Mouse (Mus musculus): Measurements from ENCODE around the gene Slc50a1. TPM values are rescaled to one million over a fixed set of nuclear protein-coding genes. Genes with fewer than 3 reads are reported as not detected.

The Slc50a1 gene
- 31.4 and 37.5 TPM in 2 replicates for polyA plus RNA-seq (2015; fragmentation: Nextera tagmentation; extraction: Ambion mirVana)

DNA sequence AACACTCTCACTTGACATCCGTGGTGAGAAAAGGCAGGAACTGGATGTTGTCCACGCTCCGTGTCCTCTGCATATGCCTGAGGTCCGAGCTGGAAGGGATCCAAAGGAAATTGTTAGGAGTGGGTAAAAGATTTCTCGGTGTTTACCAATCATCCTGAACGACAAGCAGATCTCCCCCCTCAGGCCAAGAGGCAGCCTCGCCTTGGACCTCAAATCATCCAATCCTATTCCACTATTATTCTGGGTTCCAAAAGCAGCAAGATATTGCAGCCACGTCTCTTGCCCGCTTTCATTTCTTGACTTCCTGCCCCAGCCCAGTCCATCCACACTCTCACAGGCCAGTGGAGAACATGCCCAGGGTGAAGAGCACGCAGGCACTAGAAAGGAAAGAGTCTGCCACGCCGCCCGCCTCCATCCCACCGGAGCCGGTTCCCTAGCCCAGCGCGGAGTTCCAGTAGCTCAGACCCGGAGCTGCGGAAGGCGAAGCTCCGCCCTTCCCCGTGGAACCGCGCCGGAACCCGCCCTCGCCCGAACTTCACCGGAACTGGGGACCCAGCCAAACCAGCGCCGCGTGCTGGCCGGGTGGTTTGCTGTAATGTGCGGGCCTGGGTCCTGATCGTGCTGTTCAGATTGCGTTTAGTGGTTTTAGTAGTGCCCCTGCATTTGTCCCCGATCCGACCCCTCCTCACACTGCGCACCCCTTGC is at the start of gene Slc50a1:
TSS of gene Slc50a1 (minus strand) at position 520 of the 705 bp plus-strand sequence.
- Histone ChIP-seq H3K36me3 (replicated peaks) (no peaks in the 10 kb centered on the region), H3K9ac (peak within 1 kb of the TSS; percentile 78), H3K4me2 (peak within 1 kb of the TSS; percentile 82), H3K27me3 (replicated peaks) (no peaks in the 10 kb centered on the region), H3K27ac (peak within 1 kb of the TSS; percentile 78), H3K4me1 (peaks cover 38% of the 10 kb centered on the region), H3K9me3 (no peaks in the 10 kb centered on the region), H3K4me3 (peak within 1 kb of the TSS; percentile 57)
- WGBS = 2% methylated on average over 39 of the region's 39 CpGs
- peak; percentile 45 for ATAC-seq (replicated peaks)

DNA sequence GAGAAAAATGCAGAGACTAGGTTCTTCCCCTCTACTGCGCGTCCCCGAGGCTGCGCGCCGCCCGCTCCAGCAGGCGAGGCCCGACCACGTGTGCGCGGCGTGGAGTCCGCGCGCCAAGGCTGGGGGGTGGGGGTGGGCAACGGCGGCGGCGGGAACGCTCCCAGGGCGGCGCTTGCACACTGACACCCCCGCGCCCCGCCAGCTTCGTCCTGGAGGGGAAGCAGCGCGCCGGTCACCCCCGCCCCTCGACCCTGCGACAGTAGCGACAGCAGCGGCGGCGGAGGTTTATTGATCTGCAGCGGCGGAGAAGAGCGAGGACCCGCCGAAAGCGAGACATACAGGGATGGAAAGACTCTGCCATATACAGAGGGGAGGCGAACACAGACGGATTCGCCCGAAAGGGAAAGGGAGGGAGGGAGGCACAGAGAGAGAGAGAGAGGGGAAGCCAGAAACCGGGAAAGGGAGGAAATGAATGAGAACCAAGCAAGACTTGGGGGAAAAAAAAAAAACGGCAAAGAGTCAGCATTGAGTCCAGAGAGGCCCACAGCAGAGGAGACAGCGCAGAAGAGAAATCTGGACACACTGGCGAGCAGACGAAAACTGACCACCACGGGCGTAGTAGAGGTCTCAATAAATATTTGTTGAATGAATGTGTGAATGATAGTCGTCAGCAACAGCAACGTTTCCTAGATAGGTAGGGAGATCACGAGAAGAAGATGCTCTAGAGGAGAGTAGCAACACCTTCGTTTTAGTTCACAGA is 49.4 kb upstream of the Slc50a1 start:
- H3K9me3 ChIP-seq = no peaks in the 10 kb centered on the region
- peaks cover 19% of the 10 kb centered on the region for H3K27me3 ChIP-seq (replicated peaks)
- peak overlapping the region; percentile 85 for H3K27ac ChIP-seq
- no peaks in the 10 kb centered on the region; the same call in 1 of the 2 replicates for H3K36me3 ChIP-seq (replicated peaks)
- WGBS = 3% methylated on average over 58 of the region's 58 CpGs
- peaks cover 64% of the 10 kb centered on the region for H3K4me1 ChIP-seq
- peak overlapping the region; percentile 84 for H3K4me2 ChIP-seq
- H3K9ac ChIP-seq = peak overlapping the region; percentile 77
- no peak for ATAC-seq (replicated peaks)
- peak overlapping the region; percentile 78 for H3K4me3 ChIP-seq

DNA sequence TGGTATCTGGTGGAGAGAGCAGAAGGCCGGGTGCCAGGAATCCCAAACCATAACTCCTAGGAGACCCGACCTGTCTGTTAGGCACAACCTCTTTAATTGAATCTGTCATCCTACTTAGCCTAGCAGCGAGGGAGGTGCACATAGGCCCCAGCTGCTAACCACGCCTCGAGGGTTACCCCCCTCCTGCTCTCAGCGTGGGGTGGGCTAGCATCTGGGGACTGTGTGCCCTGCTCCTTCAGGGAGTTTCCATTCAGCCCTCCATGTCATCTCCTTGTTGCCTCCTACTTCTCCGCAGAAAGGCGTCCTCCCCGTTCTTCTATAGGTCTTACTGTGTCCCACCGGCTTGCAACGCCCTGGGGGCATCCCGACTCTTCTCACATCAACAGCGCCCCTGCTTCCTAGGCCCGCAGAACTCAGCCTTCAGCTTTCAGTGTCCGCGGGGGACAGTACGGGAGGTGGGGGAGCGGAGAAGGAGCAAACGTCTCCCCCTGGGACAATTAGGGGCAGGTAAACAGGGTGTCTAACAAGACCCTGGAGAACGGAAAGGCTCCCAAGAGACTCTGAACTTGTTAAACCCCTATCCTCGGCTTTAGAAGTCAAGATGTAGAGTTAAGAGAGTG is 48.7 kb upstream of the Slc50a1 start:
- Histone ChIP-seq H3K27me3 (replicated peaks) (peaks cover 19% of the 10 kb centered on the region), H3K9ac (peak overlapping the region; percentile 77; the same call in 1 of the 2 replicates), H3K4me2 (peak overlapping the region; percentile 84), H3K36me3 (replicated peaks) (no peaks in the 10 kb centered on the region; the same call in 1 of the 2 replicates), H3K4me3 (peak overlapping the region; percentile 78), H3K27ac (0 out of 2 replicates have a peak overlapping the region, but pooled peaks have one; percentile 85), H3K4me1 (peaks cover 64% of the 10 kb centered on the region), H3K9me3 (no peaks in the 10 kb centered on the region)
- ATAC-seq (replicated peaks) = no peak
- 8% methylated on average over 21 of the region's 21 CpGs for WGBS

DNA sequence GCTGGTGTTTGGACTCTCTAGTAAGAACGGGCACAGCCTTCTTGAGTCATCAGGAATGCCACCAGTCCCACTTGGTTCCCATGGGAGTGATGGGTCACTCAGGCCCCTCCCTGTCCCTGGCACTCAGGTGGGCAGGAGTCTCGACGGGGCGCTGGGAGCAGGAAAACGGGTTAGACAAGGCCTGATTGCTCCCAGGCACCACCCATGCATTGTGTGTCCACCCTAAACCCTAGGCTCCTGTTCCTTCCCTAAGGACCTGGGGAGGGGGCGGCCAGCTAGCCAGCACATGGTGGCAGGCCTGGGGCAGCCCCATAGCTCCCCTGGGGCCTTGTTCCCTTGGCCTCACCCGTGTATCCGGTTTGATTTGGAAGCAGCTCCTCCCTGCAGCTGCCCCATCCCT is 47.9 kb upstream of the Slc50a1 start:
- 71% methylated on average over 8 of the region's 8 CpGs for WGBS

DNA sequence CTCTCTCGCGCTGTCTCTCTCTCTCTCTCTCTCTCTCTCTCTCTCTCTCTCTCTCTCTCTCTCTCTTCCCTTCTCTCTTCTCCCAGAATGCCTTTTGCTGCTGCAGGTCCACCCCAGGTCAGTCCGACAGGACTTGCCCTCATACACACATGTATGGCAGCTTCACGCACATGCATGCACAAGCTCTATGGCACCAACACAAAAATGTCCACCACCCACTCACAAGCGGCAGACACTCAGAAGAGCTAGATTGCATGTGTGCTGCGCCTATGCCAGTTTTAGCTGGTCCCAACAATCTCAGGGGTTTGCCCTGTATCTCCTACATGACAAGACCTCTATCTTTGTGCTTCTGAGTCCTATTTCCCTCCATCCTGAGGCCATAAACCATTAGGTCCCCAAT is 46.9 kb upstream of the Slc50a1 start:
- Histone ChIP-seq H3K4me1 (peaks cover 64% of the 10 kb centered on the region), H3K4me3 (no peak overlapping the region), H3K27me3 (replicated peaks) (peaks cover 19% of the 10 kb centered on the region), H3K4me2 (peak overlapping the region; percentile 39; the same call in 1 of the 2 replicates), H3K9ac (no peak overlapping the region), H3K27ac (peak overlapping the region; percentile 40), H3K36me3 (replicated peaks) (no peaks in the 10 kb centered on the region; the same call in 1 of the 2 replicates), H3K9me3 (no peaks in the 10 kb centered on the region)
- WGBS = 60% methylated on average over 6 of the region's 6 CpGs
- no peak for ATAC-seq (replicated peaks)

More for the DNA sequence above, 47.9 kb upstream of the Slc50a1 start:
- ATAC-seq (replicated peaks) = no peak
- no peak overlapping the region for H3K27ac ChIP-seq
- H3K4me1 ChIP-seq = peaks cover 64% of the 10 kb centered on the region
- H3K9me3 ChIP-seq = no peaks in the 10 kb centered on the region
- H3K9ac ChIP-seq = no peak overlapping the region
- peaks cover 19% of the 10 kb centered on the region for H3K27me3 ChIP-seq (replicated peaks)
- no peak overlapping the region for H3K4me2 ChIP-seq
- no peak overlapping the region for H3K4me3 ChIP-seq
- H3K36me3 ChIP-seq (replicated peaks) = no peaks in the 10 kb centered on the region; the same call in 1 of the 2 replicates

DNA sequence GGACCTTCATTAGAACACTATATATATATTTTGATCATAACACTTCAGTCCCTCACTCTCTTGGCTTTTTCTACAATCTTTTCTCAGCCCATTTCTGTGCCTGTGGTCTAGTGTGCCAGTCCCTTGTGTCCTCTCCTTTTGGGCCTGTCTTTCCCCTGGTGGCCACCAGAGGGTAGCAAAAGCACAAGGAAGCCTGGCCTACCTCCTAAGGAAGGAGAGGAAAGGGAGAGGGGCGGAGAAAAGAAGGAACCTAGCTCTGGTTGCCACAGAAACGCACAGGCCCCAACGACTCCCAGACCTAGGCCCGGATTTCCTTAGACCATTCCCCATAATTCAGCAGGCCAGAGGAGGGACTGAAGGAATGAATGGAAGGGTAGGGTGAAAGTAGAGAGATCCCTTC is 46.5 kb upstream of the Slc50a1 start:
- Histone ChIP-seq H3K4me2 (peak overlapping the region; percentile 39), H3K27me3 (replicated peaks) (peaks cover 19% of the 10 kb centered on the region), H3K4me1 (peaks cover 64% of the 10 kb centered on the region), H3K36me3 (replicated peaks) (no peaks in the 10 kb centered on the region; the same call in 1 of the 2 replicates), H3K4me3 (no peak overlapping the region; the same call in 1 of the 2 replicates), H3K9me3 (no peaks in the 10 kb centered on the region), H3K27ac (peak overlapping the region; percentile 40), H3K9ac (no peak overlapping the region)
- WGBS = 0% methylated on average over 4 of the region's 4 CpGs
- ATAC-seq (replicated peaks) = peak; percentile 19; the same call in 1 of the 2 replicates

DNA sequence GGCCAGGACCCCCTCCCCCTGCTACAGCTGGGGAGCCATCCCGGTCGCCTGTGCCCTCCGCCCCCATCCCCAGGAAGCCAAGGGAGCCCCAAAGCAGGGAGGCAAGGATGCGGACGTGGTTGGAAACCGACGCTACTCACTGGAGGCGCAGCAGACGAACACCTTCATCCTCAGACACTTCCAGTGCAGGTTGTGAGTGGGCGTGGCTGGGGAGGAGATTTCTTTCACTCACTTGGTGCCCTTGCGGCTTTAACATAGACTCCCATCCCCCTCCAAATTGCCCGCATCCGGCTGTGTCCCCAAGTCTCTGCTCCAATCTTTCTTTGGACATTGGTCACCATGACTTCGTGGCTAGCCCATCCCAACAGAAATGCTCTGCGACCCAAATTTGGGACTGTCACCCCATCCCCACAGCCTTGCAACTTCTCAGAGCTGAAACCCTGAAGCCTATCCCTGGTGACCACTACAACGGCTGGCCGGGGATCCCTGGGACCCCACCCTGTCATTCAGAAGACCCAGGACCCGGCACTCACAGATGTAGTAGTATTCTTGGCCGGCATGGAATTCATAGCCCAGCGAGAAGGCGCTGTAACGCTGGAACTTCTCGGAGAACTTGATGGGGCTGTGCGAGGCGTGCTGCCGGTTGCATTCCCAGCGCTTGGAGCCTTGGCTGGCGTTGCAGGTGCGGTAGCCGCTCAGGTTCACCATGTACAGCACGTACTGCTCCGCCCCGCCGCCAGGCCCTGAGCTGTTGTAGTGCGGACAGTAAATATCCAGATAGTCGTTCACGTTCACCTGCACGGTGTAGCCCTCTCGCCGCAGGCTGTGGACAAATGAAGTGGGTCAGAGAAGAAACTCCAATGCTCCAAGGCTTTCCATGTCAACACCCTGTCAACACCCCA is 45.8 kb upstream of the Slc50a1 start:
- ATAC-seq (replicated peaks) = 0 out of 2 replicates have a peak, but pooled peaks have one; percentile 25
- H3K9ac ChIP-seq = 0 out of 2 replicates have a peak overlapping the region, but pooled peaks have one; percentile 12
- H3K27me3 ChIP-seq (replicated peaks) = peaks cover 19% of the 10 kb centered on the region
- H3K4me2 ChIP-seq = peak overlapping the region; percentile 39
- peak overlapping the region; percentile 12; the same call in 1 of the 2 replicates for H3K4me3 ChIP-seq
- 7% methylated on average over 40 of the region's 40 CpGs for whole genome bisulfite sequencing
- H3K9me3 ChIP-seq = no peaks in the 10 kb centered on the region
- no peaks in the 10 kb centered on the region; the same call in 1 of the 2 replicates for H3K36me3 ChIP-seq (replicated peaks)
- 0 out of 2 replicates have a peak overlapping the region, but pooled peaks have one; percentile 21 for H3K27ac ChIP-seq
- H3K4me1 ChIP-seq = peaks cover 58% of the 10 kb centered on the region

DNA sequence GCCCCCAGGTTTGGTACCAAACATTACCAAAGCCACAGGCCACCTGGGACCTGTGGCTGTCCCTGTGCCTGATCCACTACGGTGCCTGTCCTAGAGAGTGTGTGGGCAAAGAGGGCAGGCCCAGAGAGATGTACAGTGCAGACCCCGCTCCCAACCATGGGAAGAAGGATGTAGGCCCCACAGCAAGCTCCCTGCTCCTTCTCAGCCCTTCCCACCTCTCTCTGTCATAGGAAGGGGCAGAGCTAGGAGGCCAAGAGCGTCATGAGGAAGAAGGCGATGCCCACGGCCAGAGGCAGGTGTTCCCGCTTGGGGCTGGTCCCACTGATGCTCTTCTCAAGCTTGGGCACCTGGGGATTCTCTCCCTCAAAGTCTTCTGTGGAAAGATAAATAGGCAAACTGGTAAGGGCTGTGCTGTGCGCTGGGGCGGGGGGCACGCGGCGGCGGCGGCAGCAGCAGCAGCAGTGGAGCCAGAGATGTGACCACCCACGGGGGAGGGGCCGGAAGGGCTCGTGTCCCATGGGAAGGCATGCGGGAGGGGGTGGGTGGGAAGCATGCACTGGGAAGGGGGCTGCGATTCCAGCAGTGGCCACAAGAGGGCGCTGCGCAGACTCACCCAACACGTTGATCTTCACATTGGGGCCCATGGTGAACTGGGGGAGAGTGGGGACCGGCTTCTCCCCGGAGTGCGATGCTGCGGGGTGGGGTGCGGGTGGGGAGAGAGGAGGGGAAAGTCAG is 45.0 kb upstream of the Slc50a1 start:
- Histone ChIP-seq H3K9me3 (no peaks in the 10 kb centered on the region), H3K9ac (no peak overlapping the region; the same call in 1 of the 2 replicates), H3K4me1 (peaks cover 51% of the 10 kb centered on the region), H3K27ac (no peak overlapping the region), H3K4me2 (peak overlapping the region; percentile 39), H3K27me3 (replicated peaks) (peaks cover 19% of the 10 kb centered on the region), H3K4me3 (peak overlapping the region; percentile 12), H3K36me3 (replicated peaks) (no peaks in the 10 kb centered on the region; the same call in 1 of the 2 replicates)
- no peak for ATAC-seq (replicated peaks)
- 5% methylated on average over 23 of the region's 26 CpGs for WGBS

DNA sequence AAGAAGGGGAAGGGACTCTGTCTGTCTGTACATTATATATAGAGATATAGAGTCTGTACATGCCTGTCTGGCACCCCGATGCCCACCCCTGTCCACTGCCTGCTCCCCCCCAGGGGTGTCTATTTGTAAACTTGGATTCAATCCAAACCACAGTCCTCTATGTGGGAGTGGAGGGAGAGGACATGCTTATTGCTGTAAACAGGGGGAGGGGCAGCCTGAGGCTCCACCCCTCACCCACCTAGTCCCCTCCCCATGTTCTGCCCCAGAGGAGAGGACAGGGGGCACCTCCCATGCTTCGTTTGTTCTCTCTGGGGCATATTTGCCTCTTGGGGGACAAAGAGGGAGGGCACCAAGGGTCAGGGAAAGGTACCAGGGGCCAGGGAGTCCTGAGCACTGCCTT is 44.4 kb upstream of the Slc50a1 start:
- WGBS = 43% methylated on average over 2 of the region's 2 CpGs
- no peak overlapping the region for H3K4me3 ChIP-seq
- no peaks in the 10 kb centered on the region; the same call in 1 of the 2 replicates for H3K36me3 ChIP-seq (replicated peaks)
- H3K9me3 ChIP-seq = no peaks in the 10 kb centered on the region
- no peak overlapping the region; the same call in 1 of the 2 replicates for H3K9ac ChIP-seq
- no peak overlapping the region for H3K27ac ChIP-seq
- H3K27me3 ChIP-seq (replicated peaks) = peaks cover 19% of the 10 kb centered on the region
- no peak for ATAC-seq (replicated peaks)
- peaks cover 45% of the 10 kb centered on the region for H3K4me1 ChIP-seq
- H3K4me2 ChIP-seq = peak overlapping the region; percentile 39

DNA sequence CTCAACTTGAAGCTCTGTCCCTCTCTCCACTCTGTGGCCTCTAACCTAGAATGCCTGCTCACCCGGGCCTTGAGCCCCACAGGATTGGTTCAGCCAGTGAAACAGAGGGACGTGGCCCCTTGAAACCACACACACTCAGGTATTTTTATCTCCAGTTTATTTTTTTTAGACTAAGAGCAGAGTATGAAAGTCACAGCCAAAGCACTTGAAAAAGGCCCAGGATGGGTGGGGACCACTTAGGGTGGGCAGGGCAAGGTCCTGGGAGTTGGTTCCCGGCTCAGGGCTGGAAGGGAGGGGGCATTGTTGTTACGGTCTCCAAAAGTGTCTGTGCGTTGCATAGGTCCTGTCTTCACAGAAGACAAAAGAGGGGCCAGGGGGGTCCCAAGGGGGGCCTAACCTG is 44.0 kb upstream of the Slc50a1 start:
- ATAC-seq (replicated peaks) = no peak
- peaks cover 19% of the 10 kb centered on the region for H3K27me3 ChIP-seq (replicated peaks)
- no peak overlapping the region for H3K4me2 ChIP-seq
- H3K4me3 ChIP-seq = no peak overlapping the region
- no peak overlapping the region for H3K9ac ChIP-seq
- WGBS = 73% methylated on average over 5 of the region's 5 CpGs
- H3K27ac ChIP-seq = no peak overlapping the region
- H3K4me1 ChIP-seq = peaks cover 41% of the 10 kb centered on the region
- H3K9me3 ChIP-seq = no peaks in the 10 kb centered on the region
- no peaks in the 10 kb centered on the region; the same call in 1 of the 2 replicates for H3K36me3 ChIP-seq (replicated peaks)
